Mouse (Mus musculus) left cerebral cortex, adult 18-20 months (tissue): ENCODE data around the gene Cpd. TPM values are rescaled to one million over a fixed set of nuclear protein-coding genes. Genes with fewer than 3 reads are reported as not detected.

Experiments
- DNase-seq, 2 experiments: peaks; one replicate each; pipeline ENCODE4 v3.0.0; 2021 to 2022; ENCODE audit warnings: low spot score in 2 of 2, mixed read lengths in 1 of 2
- long read RNA-seq, 2 experiments: library from polyadenylated mRNA; stranded (forward); transcript quantifications; one replicate each; pipeline ENCODE4 v2.0.0; 2021
- total RNA-seq, 2 experiments: library from RNA; stranded (reverse); gene quantifications; 2 replicates each; pipeline ENCODE4 v1.2.3; 2021

The Cpd gene
- 10 to 100 TPM; 51.7 to 54.2 TPM for total RNA-seq
- long read RNA-seq, experiment 1, full-length matches to known transcripts: 8 of 12 reads
- long read RNA-seq, experiment 1, partial matches to known transcripts: 1 of 12 reads
- long read RNA-seq, experiment 1, other reads (novel, unspliced or antisense): 3 of 12 reads
- long read RNA-seq, experiment 2, full-length matches to known transcripts: 3 of 9 reads
- long read RNA-seq, experiment 2, partial matches to known transcripts: 0 of 9 reads
- long read RNA-seq, experiment 2, other reads (novel, unspliced or antisense): 6 of 9 reads

- peak; percentile 96 for DNase-seq
These were observed at the start of gene Cpd for GRCm38 (mm10) chr11:76846878-76847222. Cpd (minus strand) TSS chr11:76847018.

DNA sequence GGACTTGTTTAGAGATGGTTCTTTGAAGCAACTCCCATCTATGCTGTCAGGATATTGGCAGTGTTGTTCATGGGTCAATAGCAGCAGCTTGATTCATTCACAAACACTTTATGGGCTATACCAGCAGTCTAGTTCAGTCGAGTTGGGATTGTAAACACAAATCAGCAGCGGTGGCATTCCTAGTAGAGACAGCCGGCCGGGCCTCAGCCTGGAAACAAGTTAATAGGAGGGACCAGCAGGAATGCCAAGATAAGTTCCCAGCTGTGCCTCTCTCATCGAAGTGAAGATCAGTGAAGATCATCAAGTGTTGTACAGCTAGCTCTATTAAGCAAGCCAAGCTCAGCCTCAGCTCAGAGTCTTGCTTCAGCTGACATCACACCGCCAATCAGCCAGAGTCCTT is 49.5 kb upstream of the Cpd start:
- no peak for DNase-seq

DNA sequence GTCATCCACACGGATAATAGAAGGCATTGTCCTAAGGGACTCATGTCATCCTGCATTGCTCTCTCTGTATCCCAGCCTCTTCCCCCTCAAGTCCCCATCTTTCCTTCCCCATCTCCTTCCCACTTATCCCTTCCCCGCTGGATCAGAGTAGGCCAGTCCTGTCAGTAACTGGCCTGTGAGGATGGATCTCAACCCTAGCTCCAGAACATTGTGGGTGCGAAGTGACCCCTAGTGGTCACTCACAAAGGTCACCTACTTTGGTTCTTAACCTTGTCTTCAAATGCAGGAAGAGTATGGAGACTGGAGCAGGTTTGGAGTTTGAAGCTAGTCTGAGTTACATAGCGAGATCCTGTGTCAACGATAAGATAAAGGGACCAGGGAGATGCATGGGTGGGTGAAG is 47.4 kb upstream of the Cpd start:
- DNase-seq: peak; percentile 19 to 34

DNA sequence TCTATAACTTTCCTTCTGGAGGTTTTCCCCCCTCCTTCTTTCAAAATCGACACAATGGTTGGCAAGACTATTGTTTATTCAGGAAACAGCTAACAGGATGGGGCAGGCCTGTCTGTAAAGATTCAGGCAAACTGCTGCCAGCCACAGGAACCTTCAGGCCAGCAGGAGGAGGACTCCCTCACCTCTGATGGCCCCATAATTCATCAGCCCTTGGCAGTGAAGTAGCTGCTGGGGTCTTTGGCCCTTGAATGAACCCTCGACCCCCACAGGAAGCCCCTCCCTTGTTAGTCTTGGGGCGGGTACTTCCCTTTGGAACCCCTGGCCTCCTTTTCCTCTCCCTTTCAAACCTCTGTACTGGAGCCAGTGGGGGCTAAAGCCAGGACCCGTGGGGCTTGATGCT is 46.8 kb upstream of the Cpd start:
- no peak for DNase-seq

DNA sequence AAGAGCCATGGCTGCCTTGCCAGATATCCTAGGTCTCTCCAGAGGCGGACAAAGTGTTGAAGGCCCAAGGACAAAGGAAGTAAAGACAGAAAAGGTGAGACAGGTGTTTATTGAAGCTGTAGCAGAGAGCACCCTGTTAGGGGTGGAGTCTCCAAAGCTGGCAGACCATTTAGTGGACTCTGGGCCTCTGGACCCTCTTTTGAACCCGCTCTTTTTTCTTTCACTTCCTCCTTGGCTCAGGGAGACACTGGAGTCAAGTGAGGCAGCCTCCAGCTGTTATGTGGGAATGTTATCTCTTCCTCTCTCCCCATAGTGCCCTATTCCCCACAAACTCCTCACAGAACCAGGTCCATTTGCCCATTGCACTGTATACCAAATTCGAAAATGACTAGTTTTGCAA is 46.2 kb upstream of the Cpd start:
- DNase-seq: no peak

DNA sequence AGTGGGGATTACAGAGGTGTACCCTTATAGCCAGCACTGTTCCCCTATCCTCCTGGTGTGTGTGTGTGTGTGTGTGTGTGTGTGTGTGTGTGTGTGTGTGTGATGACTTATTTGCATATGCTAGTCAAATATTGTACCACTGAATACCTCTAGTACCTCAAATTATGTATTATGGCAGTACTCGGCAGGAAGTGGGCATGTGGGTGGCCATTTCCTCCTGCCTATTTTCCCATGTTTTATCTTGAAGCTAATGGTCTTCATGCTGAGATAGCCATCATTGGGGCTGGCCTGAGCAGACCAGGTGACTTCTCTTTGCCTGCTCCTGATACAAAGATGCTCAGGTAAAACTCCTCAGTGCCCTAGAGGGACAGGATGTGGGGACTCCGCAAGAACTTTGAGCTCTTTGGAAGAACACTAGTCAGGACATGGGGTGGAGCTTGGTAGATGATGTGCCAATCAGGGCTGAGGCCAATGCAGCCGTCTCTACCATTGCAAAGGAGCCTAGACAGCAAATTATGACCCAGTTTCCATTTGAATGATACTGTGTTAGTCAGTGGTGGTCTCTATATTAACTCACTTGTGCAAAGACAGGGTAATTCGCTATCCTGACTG is 45.0 kb upstream of the Cpd start:
- no peak for DNase-seq

DNA sequence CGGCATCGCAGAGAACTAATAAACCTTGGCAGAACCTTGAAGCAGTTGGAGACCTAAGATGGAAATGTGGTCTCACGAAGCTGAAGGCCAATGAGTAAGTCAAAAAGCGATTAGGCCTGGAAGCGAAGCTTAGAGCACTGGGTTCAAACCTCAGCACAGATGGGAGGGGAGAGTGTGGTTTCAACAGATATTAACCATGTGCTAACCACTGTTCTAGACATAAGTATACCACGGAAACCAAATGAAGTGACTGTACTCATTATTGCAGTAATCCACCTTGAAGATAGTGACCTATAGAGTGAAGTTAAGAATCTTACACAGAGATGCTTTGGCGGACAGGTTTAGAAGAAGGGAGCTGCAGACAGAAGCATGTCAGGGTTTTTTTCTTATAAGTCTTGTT is 44.4 kb upstream of the Cpd start:
- DNase-seq: no peak

DNA sequence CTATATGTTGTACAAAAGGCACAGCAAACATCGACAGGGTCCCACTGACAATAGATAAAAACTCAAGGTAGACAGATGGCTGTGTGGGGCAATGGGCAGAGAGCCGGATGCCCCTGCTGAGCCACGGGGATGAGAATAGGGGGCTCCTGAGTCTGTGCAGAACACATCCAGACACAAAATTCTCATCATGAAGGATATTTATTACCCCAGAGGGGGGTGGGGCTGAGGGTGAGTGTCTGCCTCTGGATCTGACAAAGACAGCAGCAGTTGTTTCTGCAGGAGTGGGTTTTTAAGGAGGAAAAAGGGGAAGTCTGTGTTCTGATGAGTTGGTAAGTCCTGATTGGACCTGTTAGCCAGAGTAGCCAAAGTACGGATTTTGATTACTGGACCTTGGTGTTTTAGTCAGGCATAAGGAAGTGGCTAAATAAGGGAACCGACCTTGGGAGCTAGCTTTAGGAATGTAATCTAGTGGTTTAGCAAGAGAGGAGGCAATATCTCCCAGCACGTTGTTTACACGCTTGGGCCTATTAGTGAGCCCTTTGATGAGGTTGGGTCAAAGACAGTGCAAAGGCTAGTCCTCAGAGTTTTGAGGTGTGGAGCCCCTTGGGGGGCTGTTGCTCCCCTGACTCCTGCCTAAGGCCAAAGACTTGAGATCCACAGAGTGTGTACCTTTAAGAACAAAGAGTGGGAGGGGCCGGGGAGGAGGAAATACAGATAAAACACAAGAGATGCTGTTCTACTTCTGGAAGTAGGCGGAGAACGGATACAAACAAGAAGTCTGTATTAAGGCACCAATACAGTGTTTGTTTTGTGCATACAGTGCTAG is 42.7 kb upstream of the Cpd start:
- DNase-seq: no peak

GRCm38 (mm10) chr11:76884451-76884850 is 37.6 kb upstream of the Cpd start:
- no peak for DNase-seq

- DNase-seq: no peak
These were observed 33.0 kb upstream of the Cpd start for GRCm38 (mm10) chr11:76879816-76880215.

GRCm38 (mm10) chr11:76874766-76875165 is 27.9 kb upstream of the Cpd start:
- no peak for DNase-seq

DNA sequence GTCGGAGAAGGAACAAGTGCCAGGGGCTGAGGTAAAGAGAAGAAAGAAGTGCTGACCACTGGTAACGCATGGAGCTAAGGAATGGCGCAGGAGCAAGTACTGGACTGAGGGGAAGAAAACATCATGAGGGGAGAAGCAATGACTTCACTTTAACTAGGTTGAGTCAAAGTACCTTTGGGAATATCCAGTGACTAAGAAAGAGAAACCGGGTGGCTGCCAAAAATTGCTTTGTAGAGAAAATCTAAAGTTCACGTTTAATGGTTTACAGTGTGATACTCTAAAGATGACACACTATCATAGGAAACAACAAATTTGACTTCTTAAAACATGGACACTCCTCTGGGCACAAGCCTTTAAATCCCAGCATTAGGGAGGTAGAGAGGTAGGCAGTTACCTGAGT is 27.0 kb upstream of the Cpd start:
- DNase-seq: no peak

DNA sequence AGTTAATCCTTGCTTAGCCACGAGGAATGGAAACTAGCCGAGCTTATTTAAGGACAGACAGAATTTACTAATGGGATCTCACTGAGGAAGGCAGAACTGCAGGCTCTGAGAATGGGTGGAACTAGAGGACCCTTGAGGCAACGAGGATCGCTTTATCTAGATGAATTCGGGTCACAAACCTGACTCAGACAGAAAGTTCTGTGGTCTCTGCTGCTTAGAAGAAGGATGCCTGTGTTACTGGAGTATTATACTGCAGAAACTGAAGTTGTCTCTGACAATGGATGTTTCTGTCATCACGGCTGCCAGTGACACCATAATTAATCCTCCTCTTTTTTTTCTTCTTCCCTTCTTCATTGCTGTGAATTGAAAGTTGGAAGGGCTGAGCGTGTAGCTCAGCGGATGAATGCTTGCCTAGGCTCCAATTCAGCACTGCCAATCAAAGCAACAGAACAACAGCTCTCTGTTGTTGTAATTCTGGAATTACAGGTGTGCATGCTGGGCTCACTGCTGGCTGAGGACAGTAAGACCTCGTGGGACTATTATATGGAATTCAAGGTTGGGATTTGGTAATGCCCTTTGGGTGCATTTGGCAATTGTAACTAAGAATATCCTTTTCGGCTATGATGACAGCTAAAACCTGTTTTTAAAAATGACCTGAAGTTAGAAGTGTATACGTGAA is 25.9 kb upstream of the Cpd start:
- no peak for DNase-seq

DNA sequence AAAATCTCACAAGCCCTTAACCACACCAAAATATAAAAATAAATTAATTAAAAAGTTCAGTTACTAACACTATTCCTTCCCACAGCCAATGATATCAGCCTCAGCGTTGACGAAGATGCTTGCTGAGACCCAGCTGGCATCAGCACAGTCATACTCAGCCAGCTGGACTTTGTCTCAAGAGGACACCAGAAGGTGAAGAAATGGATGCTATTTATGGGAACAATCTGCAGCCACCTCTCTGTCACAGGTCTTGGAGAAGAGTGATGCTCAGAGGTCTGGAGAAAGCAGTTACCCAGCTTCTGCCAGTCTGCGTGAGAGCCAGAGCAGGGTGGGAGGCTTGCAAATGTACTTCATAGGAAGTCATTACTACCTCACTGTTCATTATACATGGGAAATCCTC is 14.4 kb upstream of the Cpd start:
- no peak for DNase-seq

GRCm38 (mm10) chr11:76859261-76859660 is 12.4 kb upstream of the Cpd start:
- DNase-seq: no peak

DNA sequence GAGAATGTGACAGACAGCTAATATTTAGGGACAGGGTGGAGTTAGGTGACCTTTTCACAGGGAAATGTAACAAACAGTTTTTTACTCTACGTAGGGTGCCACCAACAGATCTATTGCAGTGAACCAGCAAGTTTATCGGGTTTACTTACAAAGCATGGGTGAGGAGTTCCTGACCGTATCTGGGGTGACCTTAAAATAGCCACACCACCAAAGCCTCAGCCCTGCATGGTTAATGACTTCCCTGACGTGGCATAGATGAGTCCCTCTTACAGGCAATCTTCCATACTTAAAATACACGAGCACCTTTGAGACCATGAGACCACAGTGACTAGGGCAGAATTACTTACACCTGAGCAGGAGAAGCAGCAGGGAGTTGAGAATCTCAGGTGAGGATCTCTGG is 12.0 kb upstream of the Cpd start:
- DNase-seq: no peak

DNA sequence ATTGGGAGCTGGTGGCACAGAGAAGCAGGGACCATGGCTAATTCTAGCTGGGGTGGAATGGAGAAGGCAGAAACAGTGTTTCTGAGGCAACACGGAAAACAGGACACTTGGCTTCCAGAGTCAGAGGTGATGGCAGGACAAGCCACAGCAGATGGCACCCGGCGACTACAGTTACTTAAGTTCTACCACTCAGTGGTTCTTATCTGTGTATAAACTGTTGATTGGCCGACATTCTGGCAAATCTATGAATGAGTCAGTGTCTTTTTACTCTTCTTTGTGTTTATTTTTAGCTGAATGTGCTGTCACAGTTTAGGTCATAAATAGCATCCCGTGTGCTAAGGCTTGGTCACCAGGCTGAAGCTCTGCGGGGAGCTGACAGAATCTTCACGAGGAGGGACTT is 10.3 kb upstream of the Cpd start:
- no peak for DNase-seq

DNA sequence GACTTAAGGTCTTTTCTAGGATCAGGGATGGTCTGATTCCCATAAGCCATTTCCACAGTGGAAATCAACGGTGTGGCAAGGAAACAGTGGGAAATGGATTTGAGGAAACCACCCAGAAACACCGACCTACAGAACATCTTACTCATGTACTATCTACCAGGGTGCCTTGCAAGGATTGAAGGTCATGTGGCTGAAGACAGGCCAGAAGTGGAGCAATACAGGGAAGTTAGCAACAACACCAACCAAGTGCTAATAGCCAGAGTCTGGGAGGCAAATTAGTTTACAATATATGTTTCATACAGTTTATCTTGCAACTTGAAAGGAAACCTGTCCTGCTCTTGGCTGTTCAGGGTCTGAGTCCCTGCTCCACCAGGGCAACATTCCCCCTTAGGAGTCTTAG is 9.8 kb upstream of the Cpd start:
- no peak for DNase-seq

DNA sequence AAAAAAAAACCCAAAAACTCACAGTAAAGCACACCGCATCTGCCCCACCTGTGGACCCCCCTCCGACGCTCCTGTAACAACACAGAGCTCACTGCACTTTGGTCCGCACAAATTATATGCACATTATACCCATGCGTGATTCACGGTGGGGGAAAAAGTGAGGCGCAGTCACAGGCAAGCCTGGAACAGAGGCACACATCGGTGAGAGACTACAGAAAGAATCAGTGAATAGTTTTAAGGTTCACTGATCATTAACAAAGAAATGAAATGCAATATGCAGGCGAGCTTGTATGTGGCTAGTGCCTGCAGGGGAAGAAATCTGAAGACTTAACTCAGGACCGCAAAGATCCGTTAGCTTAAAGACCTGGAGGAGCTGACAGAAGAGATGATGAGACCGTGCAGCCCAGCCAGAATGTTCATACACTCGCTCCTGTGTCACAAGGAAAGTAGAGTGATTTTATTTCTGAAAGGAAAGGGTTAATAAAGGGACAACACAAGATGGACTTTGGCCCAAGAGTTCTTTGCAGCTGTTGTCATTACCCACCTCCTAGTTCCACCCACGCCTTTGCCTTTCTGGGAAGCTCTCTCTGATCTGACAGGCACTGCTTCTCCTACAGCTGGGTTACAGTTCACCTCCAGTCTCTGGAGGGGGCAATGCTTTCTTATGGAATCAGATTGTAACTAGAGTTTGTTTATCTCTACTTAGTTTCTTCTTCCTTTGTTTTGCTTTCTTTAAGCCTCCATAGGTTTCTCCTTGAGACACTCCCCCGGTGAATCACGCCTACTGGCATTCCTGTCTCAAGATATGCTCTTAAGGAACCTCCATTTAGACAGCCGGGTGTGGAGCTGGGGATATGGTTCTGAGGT is 7.9 kb upstream of the Cpd start:
- no peak for DNase-seq

DNA sequence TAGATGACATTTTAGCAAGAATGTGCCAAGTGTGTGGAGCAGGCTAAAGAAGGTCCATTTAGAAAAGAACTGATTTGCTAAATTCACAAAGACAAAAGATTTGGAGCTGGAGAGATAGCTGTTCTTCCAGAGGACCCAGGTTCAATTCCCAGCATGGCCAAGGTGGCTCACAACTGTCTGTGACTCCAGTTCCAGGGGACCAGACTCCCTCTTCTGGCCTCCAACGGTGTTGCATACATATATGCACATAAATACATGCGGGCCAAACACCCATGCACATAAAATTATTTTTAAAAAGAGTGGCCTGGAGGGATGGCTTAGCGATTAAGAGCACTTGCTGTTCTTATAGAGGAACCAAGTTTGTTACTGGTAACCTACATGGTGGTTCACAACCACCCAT is 4.7 kb upstream of the Cpd start:
- DNase-seq: no peak

DNA sequence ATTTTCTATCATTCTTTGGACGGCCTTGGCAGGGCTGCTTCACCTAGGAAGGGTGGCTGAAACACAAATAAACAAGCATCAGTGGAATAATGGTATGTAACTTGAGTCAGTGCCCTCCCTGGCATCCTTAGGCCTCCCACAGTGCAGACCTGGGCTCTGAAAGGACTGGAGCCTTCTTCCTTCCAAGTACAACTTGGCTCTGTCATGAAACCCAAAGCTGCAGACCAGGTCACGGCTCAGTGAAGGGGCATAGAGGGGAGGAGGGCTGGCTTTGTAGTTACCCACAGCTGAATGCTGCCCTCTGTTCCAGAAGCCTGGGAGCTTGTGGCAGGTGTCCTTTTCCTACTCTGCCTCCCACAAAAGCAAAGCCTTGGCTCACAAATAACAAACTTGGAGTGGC is 2.8 kb upstream of the Cpd start:
- DNase-seq: no peak
